Mouse (Mus musculus) forebrain, embryonic 13.5 days (tissue): ENCODE results near the gene Tet3. TPM values are rescaled to one million over a fixed set of nuclear protein-coding genes. Genes with fewer than 3 reads are reported as not detected.
A peak's percentile ranks its signal among the peaks of the same experiment; 100 is the strongest.

Experiments
- ATAC-seq: fragments of 200-750 bp; cut with Nextera tagmentation; 2 replicates; pipeline ENCODE4 v1.8.0; 2017
- H3K27ac ChIP-seq: fragments of 300-500 bp; sonication (generic); 2 replicates; pipeline ENCODE4 v1.5.1; 2015; ENCODE audit warnings: inconsistent platforms, mild to moderate bottlenecking, moderate library complexity
- H3K27me3 ChIP-seq: fragments of 300-500 bp; sonication (generic); 2 replicates; pipeline ENCODE4 v1.6.1; 2015; ENCODE audit warnings: mild to moderate bottlenecking, inconsistent platforms
- H3K36me3 ChIP-seq: fragments of 300-500 bp; sonication (generic); 2 replicates; pipeline ENCODE4 v1.6.1; 2015; ENCODE audit warnings: mild to moderate bottlenecking, inconsistent platforms; ENCODE audit not compliant: poor library complexity, severe bottlenecking
- H3K4me1 ChIP-seq: fragments of 300-500 bp; sonication (generic); 2 replicates; pipeline ENCODE4 v1.6.1; 2015; ENCODE audit warnings: inconsistent platforms
- H3K4me2 ChIP-seq: fragments of 300-500 bp; sonication (generic); 2 replicates; pipeline ENCODE4 v1.6.1; 2015; ENCODE audit warnings: inconsistent platforms, mild to moderate bottlenecking, moderate library complexity
- H3K4me3 ChIP-seq: fragments of 300-500 bp; sonication (generic); 2 replicates; pipeline ENCODE4 v1.5.1; 2015; ENCODE audit warnings: mild to moderate bottlenecking, inconsistent platforms
- H3K9ac ChIP-seq: fragments of 300-500 bp; sonication (generic); 2 replicates; pipeline ENCODE4 v1.6.1; 2015; ENCODE audit warnings: mild to moderate bottlenecking, inconsistent platforms
- H3K9me3 ChIP-seq: fragments of 300-500 bp; sonication (generic); replicated peaks from 2 replicates; pipeline ENCODE4 v1.6.1; 2016; ENCODE audit warnings: inconsistent platforms
- WGBS: fragments of 180-500 bp; shearing (Covaris S2); methylation state at CpG from one replicate; pipeline ENCODE4 v1.1.7; 2015; 5-methylcytosine and 5-hydroxymethylcytosine counted together
- polyA plus RNA-seq: library from polyadenylated mRNA; unstranded; fragments of >200 nt; fragmentation: Nextera tagmentation; extraction: Ambion mirVana; gene quantifications from 2 replicates; pipeline ENCODE4 v1.2.1, GENCODE M21; 2015

Tet3 gene
- polyA plus RNA-seq, 1 experiment from 2014 or later: 65.3 TPM

DNA sequence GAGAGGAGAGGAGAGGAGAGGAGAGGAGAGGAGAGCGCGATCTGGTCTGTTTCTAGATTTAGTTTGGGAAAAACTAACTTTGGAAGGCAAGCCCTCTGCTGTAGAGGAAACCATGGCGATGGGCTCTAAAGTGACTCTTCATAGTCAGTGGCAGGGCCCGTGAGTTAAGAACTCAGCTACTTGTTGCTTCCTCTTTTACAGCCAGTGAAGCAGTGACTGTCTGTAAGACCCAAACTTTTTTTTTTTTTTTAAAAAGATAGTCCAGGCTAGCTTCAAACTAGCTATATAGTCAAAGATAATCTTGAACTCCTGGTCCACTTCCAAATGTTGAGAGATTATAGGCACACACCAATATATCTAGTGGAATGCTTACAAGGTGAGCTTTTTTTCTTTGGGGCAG lies 22.3 kb downstream of the Tet3 start:
- H3K36me3 ChIP-seq: peaks cover 29% of the 10 kb centered on the region
- no peak overlapping the region for H3K9ac ChIP-seq
- H3K4me2 ChIP-seq: no peak overlapping the region
- H3K4me3 ChIP-seq: no peak overlapping the region
- no peak for ATAC-seq
- H3K27me3 ChIP-seq: no peaks in the 10 kb centered on the region
- H3K27ac ChIP-seq: no peak overlapping the region
- peaks cover 85% of the 10 kb centered on the region for H3K4me1 ChIP-seq
- 84% methylated on average over 4 of the region's 4 CpGs for WGBS
- H3K9me3 ChIP-seq: no peaks in the 10 kb centered on the region

DNA sequence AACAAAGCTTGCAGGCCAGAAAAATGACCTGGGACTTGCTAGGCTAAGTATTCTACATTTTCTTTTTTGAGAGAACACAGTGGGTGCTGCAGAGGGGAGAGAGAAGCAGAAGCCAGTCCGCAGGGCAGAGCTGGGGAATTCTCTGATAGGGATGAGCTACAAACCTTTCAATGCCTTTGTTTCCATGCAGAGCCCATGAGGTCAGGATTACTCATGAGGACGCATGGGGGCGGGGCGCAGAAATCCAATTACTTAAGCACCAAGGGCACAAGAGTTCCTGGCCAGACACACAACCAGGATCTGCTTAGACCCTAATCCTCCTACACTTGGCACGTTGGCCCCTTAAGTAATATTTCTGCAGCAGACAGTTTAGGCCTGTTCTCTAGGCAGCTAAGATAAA lies 23.7 kb downstream of the Tet3 start:
- Histone ChIP-seq H3K4me2 (peak overlapping the region; percentile 6; the same call in 1 of the 2 replicates), H3K4me3 (no peak overlapping the region), H3K9me3 (no peaks in the 10 kb centered on the region), H3K4me1 (peaks cover 83% of the 10 kb centered on the region), H3K27me3 (no peaks in the 10 kb centered on the region), H3K9ac (peak overlapping the region; percentile 26; the same call in 1 of the 2 replicates), H3K27ac (peak overlapping the region; percentile 37; the same call in 1 of the 2 replicates), H3K36me3 (peaks cover 29% of the 10 kb centered on the region)
- ATAC-seq: no peak
- 10% methylated on average over 5 of the region's 5 CpGs for WGBS

DNA sequence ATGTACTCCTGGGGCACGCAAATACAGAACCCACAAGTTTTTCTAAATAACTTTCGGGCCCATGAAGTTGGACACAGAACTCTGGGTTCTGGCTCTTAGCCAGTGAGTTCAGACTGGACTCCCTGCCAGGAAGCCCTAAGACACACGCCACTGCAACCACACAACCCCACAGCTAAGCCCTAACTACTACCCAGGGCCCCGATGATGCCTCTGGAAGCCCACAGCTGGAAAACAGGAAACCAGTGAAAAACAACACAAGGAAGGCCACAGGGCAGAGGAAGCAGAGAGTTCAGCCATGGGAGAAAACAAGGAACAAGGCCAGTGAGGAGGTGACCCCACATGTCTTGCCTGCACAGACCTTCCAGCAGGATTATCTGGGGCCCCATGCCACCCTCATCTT lies 25.3 kb downstream of the Tet3 start:
- WGBS: 89% methylated on average over 4 of the region's 4 CpGs
- no peak overlapping the region for H3K27ac ChIP-seq

DNA sequence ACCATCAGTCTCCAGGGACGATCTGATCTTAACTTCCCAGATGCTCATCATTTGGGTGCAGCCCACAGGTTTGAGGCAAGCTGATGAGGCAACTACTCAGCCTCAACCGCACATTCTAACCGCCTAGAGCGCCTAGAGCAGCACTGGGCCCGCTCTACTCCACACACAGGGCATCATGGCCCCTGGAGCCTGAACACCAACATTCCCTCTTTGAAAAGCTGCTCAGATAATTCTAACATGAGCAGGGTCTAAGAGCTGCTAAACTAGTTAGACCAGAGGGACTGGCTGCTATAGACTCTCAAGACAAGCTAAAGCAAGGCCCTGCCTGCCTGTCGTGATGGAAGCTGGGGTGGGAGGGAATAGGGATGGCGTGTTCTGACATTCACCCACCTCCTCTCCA lies 25.9 kb downstream of the Tet3 start:
- no peak overlapping the region for H3K9ac ChIP-seq
- H3K36me3 ChIP-seq: peaks cover 17% of the 10 kb centered on the region; the same call in 1 of the 2 replicates
- H3K4me1 ChIP-seq: peaks cover 82% of the 10 kb centered on the region
- no peaks in the 10 kb centered on the region for H3K9me3 ChIP-seq
- WGBS: 89% methylated on average over 7 of the region's 7 CpGs
- H3K4me3 ChIP-seq: no peak overlapping the region
- no peak overlapping the region for H3K4me2 ChIP-seq
- H3K27ac ChIP-seq: no peak overlapping the region
- no peak for ATAC-seq
- no peaks in the 10 kb centered on the region for H3K27me3 ChIP-seq

More for the DNA sequence above, 25.3 kb downstream of the Tet3 start:
- Histone ChIP-seq H3K9ac (no peak overlapping the region), H3K4me3 (no peak overlapping the region), H3K4me1 (peaks cover 82% of the 10 kb centered on the region), H3K4me2 (no peak overlapping the region), H3K36me3 (peaks cover 23% of the 10 kb centered on the region; the same call in 1 of the 2 replicates), H3K27me3 (no peaks in the 10 kb centered on the region), H3K9me3 (no peaks in the 10 kb centered on the region)
- no peak for ATAC-seq

DNA sequence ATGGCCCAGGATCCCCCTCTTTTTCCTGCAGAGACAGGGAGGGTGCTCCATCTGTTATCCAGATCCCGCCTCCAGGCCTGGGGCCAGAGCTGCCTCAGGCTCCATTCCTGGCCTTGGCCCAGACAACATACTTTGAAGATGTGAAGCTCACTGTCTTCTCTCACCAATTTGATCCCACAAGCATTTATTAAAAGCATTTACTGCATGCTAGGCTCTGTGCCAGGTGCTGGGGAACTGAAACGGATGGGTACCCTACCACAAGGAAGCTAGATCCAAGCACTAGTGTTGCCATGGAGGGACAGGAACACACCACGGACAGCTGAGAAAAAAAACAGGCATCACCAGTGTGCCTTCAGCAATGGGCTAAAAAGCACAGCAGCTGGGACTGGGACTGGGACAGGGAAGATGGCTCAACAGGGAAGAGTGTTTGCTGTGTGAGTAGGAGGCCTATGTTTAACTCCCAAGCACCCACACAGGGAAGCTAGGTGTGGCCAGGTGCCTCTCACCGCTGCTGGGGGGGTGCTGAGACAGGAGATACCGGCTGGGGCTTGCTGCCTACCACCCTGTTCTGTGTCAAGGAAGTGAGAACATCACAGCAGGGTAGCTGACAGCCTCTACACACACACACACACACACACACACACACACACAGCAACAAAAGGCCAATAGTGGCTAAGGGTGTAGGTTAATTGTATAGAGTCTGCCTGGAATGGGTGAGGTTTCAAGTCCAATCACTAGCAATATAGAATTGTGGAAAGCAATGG lies 30.7 kb downstream of the Tet3 start:
- WGBS: 33% methylated on average over 5 of the region's 5 CpGs
- H3K4me3 ChIP-seq: no peak overlapping the region
- H3K4me2 ChIP-seq: peak overlapping the region; percentile 21
- H3K27ac ChIP-seq: peak overlapping the region; percentile 83
- ATAC-seq: peak; percentile 63
- H3K9ac ChIP-seq: 0 out of 2 replicates have a peak overlapping the region, but pooled peaks have one; percentile 6
- H3K9me3 ChIP-seq: no peaks in the 10 kb centered on the region
- H3K36me3 ChIP-seq: peaks cover 20% of the 10 kb centered on the region; the same call in 1 of the 2 replicates
- H3K27me3 ChIP-seq: no peaks in the 10 kb centered on the region
- peaks cover 75% of the 10 kb centered on the region for H3K4me1 ChIP-seq

DNA sequence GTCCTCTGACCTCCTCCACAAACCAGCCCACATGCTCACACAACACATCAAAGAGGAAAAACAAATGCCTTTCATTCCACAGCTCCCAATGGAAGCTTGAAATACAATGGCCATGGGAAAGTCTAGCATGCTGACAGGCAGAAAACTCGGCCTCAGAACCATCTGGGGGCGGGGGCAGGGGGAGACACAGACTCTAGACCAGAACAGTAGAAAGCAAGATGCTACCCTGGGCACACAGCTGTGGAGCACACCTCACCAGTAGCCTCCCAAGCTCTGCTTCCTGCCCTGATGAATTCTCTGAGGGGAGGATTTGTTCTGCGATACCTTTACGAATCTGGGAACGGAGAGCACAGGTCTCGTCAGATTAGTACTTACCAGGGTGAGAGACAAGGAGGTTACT lies 31.4 kb downstream of the Tet3 start:
- Histone ChIP-seq H3K9ac (no peak overlapping the region), H3K27ac (peak overlapping the region; percentile 83), H3K4me2 (0 out of 2 replicates have a peak overlapping the region, but pooled peaks have one; percentile 21), H3K36me3 (peaks cover 19% of the 10 kb centered on the region; the same call in 1 of the 2 replicates), H3K27me3 (no peaks in the 10 kb centered on the region), H3K4me3 (no peak overlapping the region), H3K4me1 (peaks cover 80% of the 10 kb centered on the region), H3K9me3 (no peaks in the 10 kb centered on the region)
- ATAC-seq: no peak; the same call in 1 of the 2 replicates
- WGBS: 25% methylated on average over 6 of the region's 6 CpGs

DNA sequence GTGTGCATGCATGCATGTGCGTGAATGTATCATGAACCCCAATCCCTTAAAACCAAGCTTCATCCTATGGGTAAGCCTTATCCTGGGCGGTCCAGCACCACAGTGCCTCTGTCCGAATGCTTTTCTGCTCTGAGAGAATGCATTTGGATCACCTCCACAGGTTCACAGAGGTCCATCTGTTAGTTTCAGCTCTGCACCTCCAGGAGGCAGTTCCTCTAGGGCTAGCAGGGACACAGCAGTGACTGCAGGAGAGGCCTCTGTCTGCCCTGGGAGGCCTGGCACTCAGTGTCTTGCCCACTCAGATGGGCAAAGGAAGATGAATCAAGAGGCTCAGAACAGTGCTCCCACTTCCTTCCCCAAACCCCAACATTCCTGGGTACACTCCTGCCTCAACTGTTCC lies 32.3 kb downstream of the Tet3 start:
- 88% methylated on average over 3 of the region's 3 CpGs for WGBS
- ATAC-seq: no peak
- Histone ChIP-seq H3K27ac (peak overlapping the region; percentile 83; the same call in 1 of the 2 replicates), H3K27me3 (no peaks in the 10 kb centered on the region), H3K9me3 (no peaks in the 10 kb centered on the region), H3K4me1 (peaks cover 80% of the 10 kb centered on the region), H3K9ac (no peak overlapping the region), H3K36me3 (peaks cover 19% of the 10 kb centered on the region; the same call in 1 of the 2 replicates), H3K4me2 (no peak overlapping the region), H3K4me3 (no peak overlapping the region)

DNA sequence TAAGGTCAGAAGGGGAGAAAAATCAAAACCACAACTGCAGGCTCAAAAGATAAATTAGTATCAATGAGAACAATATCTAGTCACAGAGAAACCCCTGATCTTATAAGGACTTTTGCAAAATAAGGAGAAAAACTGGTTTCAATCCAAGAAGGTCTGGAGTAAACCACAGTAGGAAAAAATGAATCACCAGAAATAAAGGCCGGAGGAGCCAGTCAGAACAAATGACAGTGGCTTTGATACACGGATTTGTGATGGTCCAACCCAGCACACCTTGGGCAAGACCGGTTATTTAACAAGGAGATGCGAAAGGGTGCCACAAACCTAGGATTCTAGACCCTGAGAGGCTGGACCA lies 34.9 kb downstream of the Tet3 start:
- Histone ChIP-seq H3K27ac (peak overlapping the region; percentile 57), H3K9ac (no peak overlapping the region), H3K27me3 (no peaks in the 10 kb centered on the region), H3K4me1 (peaks cover 87% of the 10 kb centered on the region), H3K36me3 (peaks cover 21% of the 10 kb centered on the region; the same call in 1 of the 2 replicates), H3K4me2 (no peak overlapping the region), H3K4me3 (no peak overlapping the region), H3K9me3 (no peaks in the 10 kb centered on the region)
- WGBS: 69% methylated on average over 4 of the region's 4 CpGs
- no peak for ATAC-seq

DNA sequence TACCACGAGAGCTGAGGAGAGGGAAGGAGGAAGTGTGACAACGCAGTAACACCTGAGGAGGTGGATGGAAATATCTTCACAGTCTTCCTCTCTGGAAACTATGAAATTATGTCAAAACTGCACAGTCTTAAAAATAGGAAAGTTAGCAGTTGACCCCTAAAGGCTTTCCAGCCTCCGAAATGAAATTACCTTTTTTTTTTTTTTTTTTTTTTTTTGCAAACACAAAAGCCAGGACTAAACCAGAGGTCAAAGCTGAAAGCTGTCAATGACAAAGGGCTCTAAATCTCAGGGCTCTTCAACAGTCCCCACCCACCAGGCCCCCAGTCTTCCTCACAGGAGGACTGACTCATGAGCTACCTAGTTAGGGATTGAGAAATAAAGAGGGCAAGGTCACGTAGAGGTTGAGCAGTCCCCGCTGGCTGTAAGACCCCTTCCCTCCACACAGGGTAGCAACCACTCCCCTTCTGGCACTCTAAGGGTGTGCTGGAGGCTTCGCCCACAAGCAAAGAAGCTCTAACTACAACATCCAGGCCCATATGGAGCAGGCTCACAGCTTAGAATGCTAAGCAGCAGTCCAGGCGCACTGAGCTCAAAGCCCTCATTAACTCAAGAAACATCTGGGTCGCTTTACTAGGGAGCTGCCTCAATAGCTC lies 35.4 kb downstream of the Tet3 start:
- H3K4me2 ChIP-seq: no peak overlapping the region
- ATAC-seq: peak; percentile 37; the same call in 1 of the 2 replicates
- peaks cover 87% of the 10 kb centered on the region for H3K4me1 ChIP-seq
- 36% methylated on average over 8 of the region's 8 CpGs for WGBS
- H3K9ac ChIP-seq: no peak overlapping the region
- H3K27me3 ChIP-seq: no peaks in the 10 kb centered on the region
- H3K4me3 ChIP-seq: no peak overlapping the region
- no peaks in the 10 kb centered on the region for H3K9me3 ChIP-seq
- H3K36me3 ChIP-seq: peaks cover 21% of the 10 kb centered on the region; the same call in 1 of the 2 replicates
- H3K27ac ChIP-seq: peak overlapping the region; percentile 57

DNA sequence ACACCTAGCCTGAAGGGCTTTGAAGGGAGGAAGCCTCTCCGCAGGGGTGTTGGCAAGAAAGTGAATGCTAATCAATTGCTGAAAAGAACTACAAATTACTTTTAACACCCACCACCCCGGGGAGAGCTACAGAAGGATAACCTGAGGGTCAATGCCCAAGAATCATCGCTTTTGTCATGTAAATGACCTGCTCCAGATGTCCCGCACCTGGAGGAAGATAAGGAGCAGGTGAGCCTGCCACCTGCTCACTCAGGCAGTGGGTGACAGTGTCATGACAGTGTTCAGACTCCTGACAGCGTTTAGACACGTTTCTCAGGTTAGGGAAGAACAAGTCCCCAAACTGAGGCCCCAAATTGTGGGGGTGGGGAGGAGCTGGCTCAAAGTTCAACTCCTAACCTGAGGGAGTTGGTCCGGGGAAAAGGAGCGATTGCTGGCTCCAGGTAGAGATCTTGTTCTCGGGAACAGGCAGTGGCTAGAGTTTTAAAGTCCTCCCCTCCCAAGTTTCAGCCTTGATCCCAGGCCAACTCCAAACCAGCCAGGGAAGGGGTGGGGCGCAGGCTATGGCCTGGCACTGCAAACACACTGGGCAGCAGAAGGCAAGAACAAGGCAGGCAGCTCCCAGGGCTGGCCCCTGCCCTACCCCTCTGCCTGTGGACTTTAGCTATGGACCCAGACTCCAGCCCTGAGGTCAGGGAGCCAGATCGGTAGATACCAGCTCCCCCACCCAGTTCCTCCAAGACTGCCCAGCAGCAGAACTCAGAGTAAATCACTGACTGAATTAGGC lies 36.8 kb downstream of the Tet3 start:
- H3K4me1 ChIP-seq: peaks cover 87% of the 10 kb centered on the region
- H3K36me3 ChIP-seq: peaks cover 21% of the 10 kb centered on the region; the same call in 1 of the 2 replicates
- 0 out of 2 replicates have a peak overlapping the region, but pooled peaks have one; percentile 2 for H3K4me2 ChIP-seq
- ATAC-seq: no peak
- no peak overlapping the region for H3K4me3 ChIP-seq
- 14% methylated on average over 11 of the region's 11 CpGs for WGBS
- peak overlapping the region; percentile 40 for H3K9ac ChIP-seq
- no peaks in the 10 kb centered on the region for H3K27me3 ChIP-seq
- H3K9me3 ChIP-seq: no peaks in the 10 kb centered on the region
- no peak overlapping the region for H3K27ac ChIP-seq

DNA sequence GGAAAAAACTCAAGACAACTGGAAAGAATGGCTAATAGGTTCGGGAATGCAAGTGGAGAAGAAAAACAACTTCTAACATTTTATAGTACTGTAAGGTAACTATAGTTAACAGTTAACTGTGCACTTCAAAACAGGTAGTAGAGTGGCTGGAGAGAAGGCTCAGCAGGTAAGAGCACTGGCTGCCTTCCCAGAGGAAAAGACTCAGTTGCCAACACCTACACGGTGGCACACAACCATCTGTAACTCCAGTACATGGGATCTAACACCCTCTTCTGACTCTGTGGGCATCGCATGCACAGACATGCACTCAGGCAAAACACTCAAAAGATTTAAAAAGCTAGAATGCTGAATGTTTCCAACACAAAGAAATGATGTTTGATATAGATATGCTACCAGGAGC lies 39.4 kb downstream of the Tet3 start:
- H3K4me1 ChIP-seq: peaks cover 91% of the 10 kb centered on the region
- no peaks in the 10 kb centered on the region for H3K9me3 ChIP-seq
- WGBS: 89% methylated on average over 3 of the region's 3 CpGs
- H3K9ac ChIP-seq: no peak overlapping the region
- H3K4me3 ChIP-seq: no peak overlapping the region
- no peaks in the 10 kb centered on the region for H3K27me3 ChIP-seq
- no peak overlapping the region for H3K4me2 ChIP-seq
- no peak overlapping the region for H3K27ac ChIP-seq
- H3K36me3 ChIP-seq: peaks cover 13% of the 10 kb centered on the region; the same call in 1 of the 2 replicates
- ATAC-seq: no peak
